Mouse (Mus musculus) adrenal gland, adult (tissue): Measurements from ENCODE around the gene Meaf6.

ENCODE experiments used
- DNase-seq, 2 experiments: peaks; one replicate each; pipeline ENCODE4 v3.0.0; 2022 to 2023; ENCODE audit warnings: low spot score in 1 of 2; ENCODE audit not compliant: inconsistent age in 2 of 2

Gene Meaf6

GRCm38 (mm10) chr4:125084403-125085345 is at the start of gene Meaf6:
TSS of gene Meaf6 (plus strand) at chr4:125085134.
- peak; percentile 94 to 97 for DNase-seq

- DNase-seq = no peak
Measured at GRCm38 (mm10) chr4:125044454-125044853, 40.5 kb upstream of the Meaf6 start.

DNA sequence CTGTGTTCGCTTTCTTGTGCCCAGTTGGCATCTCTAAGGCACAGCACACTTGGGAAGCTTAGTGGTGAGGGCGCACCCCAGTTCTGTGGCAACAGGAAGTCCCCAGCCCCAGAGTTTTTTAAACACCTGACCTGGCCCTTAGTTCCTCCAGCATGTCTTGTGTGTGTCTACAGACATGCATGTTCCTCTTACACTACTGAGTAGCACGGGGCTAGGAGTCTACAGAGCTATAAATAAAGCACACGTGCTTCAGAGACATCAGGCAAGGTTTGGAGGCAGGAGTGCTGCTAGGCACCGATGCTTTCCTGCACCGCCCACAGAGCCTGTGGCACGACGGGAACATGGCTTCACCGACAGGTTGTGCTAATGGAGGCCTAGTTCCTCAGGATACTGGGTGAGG is 29.5 kb upstream of the Meaf6 start:
- DNase-seq = no peak

GRCm38 (mm10) chr4:125056476-125056875 is 28.5 kb upstream of the Meaf6 start:
- no peak for DNase-seq

DNA sequence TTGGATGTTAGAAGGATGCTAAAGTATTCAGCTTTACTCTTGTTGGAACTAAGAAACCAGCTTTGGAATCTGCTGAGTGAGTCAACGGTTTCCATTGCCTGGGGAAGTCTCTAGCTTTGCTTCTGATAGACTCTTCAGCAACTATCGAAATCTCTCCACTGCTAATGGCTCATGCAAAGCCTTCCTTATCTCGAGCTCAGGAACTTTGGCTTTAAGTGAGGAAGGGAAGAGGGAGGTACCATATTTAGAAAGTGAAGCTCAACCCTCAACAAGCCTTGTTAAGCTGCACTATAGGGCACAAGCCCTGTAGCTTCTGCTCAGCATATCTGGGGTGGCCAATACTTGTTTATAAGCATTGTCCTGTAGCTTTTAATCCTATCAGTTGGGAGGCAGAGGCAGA is 27.7 kb upstream of the Meaf6 start:
- DNase-seq = no peak

DNA sequence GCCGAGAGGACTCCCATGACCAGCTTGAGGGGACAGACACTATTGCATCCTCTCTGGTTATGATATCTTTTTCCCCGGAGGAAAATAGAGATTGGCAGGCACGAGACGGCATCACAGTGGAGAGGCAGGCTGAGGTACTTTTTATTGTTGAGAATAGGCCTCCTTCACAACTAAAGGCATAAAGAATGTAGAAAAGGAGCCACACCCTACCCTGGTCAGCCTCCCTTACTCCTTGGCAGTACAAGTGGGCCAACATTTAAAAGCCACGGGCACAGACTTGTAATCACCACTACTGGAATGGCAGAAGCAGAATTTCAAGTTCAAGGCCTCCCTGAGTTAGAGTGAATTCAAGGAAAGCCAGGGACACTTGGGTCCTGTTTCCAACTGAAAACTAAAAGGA is 26.9 kb upstream of the Meaf6 start:
- DNase-seq = no peak

DNA sequence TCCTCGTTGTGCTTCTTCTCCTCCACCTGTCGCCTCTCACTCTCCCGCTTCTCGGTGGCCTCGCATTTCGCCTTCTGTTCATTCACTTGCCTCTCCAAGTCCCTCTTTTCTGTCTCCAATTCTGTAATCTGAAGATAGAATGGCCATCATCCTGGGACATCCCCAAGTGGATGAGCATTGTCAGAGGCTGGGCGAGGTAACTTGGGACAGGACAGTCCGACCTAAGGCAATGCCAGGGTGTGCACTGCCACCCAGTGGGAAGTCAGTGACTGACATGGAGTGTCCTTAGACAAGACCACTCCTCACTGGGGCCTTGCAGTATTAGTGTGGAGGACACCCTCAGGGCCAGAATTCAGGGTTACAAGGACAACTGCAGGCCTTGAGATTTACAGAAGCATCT is 25.9 kb upstream of the Meaf6 start:
- DNase-seq = peak; percentile 55 to 84

- no peak for DNase-seq
Measured at GRCm38 (mm10) chr4:125063829-125064228, 21.1 kb upstream of the Meaf6 start.

DNA sequence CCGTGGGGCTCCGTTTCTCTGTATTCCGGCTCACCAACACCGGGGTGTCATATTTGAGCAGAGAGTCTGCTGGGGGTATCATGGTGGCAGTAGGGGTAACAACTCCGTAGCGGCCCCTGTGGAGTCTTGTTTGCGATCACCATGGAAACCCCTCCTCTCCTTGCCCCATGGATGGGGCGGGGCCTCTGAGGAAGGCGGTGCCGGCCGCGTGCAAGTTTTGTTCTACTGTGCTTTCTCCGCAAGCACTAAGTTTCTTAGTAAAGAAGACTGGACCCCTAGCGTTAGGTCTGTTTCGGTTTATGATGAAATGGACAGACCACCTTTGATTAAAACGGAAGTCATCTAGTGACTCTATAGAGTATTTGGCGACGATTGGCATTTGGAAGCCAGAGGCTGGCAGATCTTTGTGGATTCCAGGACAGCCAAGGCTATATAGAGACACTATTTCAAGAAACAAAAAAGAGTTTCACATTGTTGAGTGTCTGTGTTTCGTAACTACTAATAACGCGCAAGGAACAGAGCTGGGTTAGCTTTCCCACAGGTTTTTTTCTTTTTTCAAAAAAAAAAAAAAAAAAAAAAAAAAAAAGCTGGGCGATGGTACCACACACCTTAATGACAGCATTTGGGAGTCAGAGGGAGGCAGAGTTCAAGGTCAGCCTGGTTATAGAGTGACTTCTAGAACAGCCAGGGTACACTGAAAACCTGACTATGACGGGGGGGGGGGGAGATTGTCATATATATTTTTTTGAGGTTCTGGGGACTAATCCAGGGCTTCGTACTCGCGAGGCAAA is 19.2 kb upstream of the Meaf6 start, which contains the start of gene Dnali1:
TSS of gene Dnali1 (minus strand) at position 187 of the 791 bp plus-strand sequence.
- DNase-seq = peak; percentile 71 to 87

GRCm38 (mm10) chr4:125066490-125067370 is 18.2 kb upstream of the Meaf6 start, which contains the start of gene Snip1:
TSS of gene Snip1 (plus strand) at chr4:125066672.
- DNase-seq = peak; percentile 95 to 98

DNA sequence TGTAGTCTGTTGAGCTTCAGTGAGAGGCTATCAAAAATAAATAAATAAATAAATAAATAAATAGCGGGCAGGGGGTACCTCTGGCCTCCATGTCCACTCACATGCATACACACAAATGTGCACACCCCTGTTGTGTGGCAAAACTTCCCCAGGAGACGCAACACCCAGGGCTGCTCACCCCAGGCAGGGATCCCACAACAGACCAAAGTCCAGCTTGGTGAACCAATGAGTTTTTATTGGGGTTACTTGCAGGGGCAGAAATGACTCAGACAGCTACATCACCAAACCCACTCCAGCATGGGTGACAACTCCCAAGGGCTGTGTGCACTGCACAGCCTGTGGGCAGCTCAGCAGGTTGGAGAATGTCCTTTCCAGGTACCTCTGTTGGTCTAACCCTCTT is 7.2 kb upstream of the Meaf6 start:
- DNase-seq = no peak

GRCm38 (mm10) chr4:125078698-125079097 is 6.2 kb upstream of the Meaf6 start:
- DNase-seq = no peak

GRCm38 (mm10) chr4:125085346-125085841 is 460 bp downstream of the Meaf6 start:
- no peak for DNase-seq

DNA sequence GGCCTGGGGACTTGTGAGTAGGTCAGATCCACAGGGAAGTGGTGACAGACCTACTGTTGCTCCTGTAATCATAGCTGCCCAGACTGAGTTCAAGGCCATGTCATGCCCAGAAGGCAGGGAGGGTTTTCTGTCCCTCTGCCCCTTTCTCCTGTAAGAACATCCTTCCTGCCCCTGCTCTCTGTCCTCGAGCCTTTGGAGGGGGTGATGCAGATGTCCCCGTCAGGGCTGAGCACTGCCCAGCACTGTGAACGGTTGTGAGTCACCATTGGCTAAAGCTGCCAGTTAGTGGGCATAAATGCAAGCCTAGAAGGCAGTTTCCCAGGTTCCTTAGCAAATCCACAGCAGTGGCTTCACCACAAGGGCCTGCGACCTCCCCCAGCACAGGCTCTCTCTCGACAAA is 8.1 kb downstream of the Meaf6 start:
- peak; percentile 37 to 44 for DNase-seq

- DNase-seq = peak; percentile 55 to 84
Measured at GRCm38 (mm10) chr4:125096066-125096465, 11.1 kb downstream of the Meaf6 start.

GRCm38 (mm10) chr4:125097412-125097811 is 12.5 kb downstream of the Meaf6 start:
- no peak for DNase-seq

- DNase-seq = peak; percentile 76 to 93
Measured at GRCm38 (mm10) chr4:125099458-125099857, 14.5 kb downstream of the Meaf6 start.

GRCm38 (mm10) chr4:125101334-125101733 is 16.4 kb downstream of the Meaf6 start:
- DNase-seq = no peak

DNA sequence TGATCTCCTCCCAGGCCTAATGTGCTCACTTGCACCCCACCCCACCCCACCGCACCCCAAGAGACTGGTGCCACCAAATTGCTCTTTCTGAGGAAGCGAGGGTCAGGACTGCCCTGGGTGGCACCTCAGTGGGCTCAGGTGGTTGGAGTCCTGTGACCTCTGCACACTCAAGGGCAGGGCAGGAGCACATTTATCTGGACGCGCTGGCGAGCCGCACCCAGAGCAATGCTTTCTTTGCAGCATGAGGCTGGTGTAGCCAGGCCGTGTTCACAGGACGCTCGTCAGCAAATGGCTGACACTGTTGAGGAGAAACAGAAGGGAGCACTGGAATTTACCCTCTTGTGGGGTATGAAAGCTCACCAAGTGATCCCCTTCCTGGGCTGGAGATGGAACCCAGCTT is 20.4 kb downstream of the Meaf6 start:
- no peak for DNase-seq

DNA sequence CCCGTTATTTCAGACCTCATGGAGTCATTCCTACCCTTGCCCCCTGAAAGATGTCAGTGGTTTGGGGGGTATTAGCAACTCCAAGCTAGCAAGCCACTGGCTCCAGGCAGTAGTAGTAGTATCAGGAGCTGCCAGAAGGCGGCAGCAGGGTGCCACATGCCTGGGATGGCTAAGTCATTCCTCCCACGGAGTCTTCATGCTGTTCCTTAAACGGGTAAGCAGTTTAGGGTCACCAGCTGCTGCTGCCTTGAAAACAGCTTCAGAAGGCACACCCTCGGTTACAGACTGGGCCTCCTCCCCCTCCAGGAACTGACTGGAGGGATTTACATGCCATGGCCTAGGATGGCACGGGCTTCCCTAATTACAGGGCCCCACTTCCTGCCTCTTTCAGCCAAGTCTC is 29.7 kb downstream of the Meaf6 start:
- peak; percentile 82 to 95 for DNase-seq

DNA sequence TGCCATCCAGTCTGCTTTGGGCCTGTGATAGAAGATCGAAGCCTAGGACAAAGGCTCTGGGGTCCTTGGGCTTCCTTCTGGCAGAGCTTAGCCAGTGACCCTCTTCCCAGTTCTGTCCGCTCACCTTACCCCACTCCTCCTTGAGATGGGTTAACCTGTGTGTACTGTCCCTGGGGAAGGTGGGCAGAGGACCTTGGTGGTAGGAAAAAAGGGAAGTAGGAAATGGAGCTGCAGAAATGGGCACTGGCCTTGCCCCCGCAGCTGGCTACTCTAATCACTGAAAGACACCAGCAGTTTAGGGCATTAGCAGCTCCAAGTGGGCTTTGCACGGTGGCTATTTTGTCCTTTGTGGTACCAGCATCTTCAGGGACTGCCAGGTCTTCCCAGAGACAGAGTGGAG is 30.1 kb downstream of the Meaf6 start:
- DNase-seq = peak in 1 of 2 experiments; percentile 44
